Mouse (Mus musculus): ENCODE data around the gene Pglyrp2.

DNA sequence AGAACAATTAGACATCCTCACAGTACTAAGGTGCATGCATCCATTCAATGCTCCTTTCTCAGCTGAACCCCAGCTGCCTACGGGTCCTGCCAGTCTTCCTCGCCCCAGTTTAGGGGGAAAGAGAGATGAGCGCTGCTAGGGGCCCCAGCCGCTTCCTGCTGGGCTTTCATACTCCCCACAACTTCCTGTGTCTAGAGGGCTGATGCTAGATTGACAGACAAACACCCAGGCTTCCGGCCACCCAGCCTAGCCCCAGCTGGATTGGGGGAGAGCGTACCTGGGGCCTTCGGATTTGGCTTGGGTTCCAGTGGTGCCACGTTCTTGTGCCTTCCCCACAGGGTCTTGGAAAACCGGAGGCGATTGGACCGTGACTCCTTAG lies 21.2 kb downstream of the Pglyrp2 start:
- TF ChIP-seq CTCF (IDR thresholded peaks at IDR 0.05; ENCODE audit: extremely low read depth, insufficient read length, insufficient replicate concordance, low read depth, low read length) (no peak), POLR2A (IDR thresholded peaks at IDR 0.05; ENCODE audit: low read depth, low read length) (no peak)
